Mouse (Mus musculus) bone marrow macrophage, adult 2 months (primary cell): ENCODE measurements around the gene Ltbp2. TPM values are rescaled to one million over a fixed set of nuclear protein-coding genes. Genes with fewer than 3 reads are reported as not detected.

Source experiments
- H3K27ac ChIP-seq: 2 replicates; pipeline ENCODE4 v1.5.1; 2012; ENCODE audit warnings: low read depth, low read length; ENCODE audit not compliant: insufficient read depth
- H3K4me1 ChIP-seq: 2 replicates; pipeline ENCODE4 v1.6.1; 2012; ENCODE audit warnings: low read length; ENCODE audit not compliant: control insufficient read depth, insufficient read depth
- H3K4me3 ChIP-seq: 2 replicates; pipeline ENCODE4 v1.5.1; 2012; ENCODE audit warnings: mild to moderate bottlenecking, low read length, moderate library complexity; ENCODE audit not compliant: insufficient read depth
- CTCF ChIP-seq: IDR thresholded peaks from 2 replicates; pipeline ENCODE4 v1.5.1; 2012; ENCODE audit warnings: low read depth, mild to moderate bottlenecking, low read length, moderate library complexity
- POLR2A ChIP-seq: IDR thresholded peaks from 2 replicates; pipeline ENCODE4 v1.6.1; 2012; ENCODE audit warnings: mild to moderate bottlenecking, low read depth, low read length, borderline replicate concordance
- polyA plus RNA-seq: library from polyadenylated mRNA; stranded (reverse); fragments of >200 nt; gene quantifications from 2 replicates; pipeline ENCODE4 v1.2.4, GENCODE M21; 2012; ENCODE audit not compliant: missing spikeins, insufficient read depth, insufficient read length

Ltbp2 gene
- polyA plus RNA-seq, 1 experiment, result 1.1 TPM

DNA sequence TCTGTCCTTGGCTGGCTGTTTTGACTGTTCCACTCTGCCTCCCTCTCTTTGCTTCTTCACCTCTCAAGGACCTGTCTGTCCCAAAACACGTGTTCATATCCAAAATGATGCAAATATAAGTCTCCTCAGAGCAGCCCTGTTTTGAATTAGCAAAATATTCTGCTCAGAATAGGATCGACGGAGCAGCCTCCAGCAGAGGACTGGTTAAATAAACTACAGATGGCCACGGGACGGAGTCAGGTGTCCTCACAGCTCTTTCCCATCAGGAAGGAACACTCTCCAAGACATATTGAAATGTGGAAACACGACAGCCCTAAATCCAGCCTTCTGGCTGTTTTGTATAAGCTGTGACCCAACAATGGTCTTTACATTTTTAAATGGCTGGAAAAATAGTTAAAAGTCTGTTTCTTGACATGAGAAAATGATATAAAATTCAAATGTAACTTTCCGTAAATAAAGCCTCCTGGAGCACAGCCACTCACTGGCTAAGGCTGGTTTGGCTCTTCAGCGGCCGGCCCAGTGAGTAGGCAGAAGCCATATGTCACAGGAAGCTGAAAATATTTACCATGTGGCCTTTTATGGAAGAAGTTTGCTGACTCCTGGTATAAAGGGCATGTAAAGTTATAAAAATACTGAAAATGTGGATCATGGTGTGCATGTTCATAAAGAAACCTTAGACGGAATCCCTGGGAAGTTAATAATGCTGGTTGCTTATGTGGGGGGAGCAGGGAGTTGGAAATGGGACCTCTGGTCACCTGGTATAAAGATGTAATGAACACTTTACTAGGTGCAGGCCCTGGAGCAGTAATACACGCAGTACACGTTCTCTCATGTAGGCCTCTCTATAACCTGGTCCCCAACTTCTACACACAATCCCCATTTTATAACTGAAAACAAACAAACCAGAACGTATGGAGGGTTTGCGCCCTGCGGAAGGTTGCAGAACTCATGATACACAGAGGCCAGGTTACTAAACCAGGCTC, 34.9 kb downstream of the Ltbp2 start:
- Histone ChIP-seq H3K4me3 (no peak overlapping the region), H3K27ac (no peak overlapping the region)
- TF ChIP-seq CTCF (no peak), POLR2A (no peak)

DNA sequence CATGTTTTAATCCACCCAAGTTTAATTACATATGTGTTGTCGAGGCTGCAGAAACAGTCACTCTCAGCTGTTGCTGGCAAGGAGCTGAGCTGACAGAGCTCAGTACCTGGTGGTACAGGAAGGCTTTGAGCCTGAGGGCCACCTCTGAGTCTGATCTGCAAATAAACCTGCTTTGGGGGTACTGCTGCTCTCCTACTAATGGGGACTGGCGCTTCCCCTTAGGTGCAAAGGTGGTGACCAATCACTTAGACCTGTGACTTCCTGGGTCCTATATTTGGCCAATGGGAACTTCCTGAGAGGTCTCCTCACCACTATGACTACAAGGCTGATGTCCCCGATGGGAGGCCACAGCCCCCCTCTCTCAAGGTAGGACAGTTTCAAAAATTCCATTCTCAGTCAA, 35.6 kb downstream of the Ltbp2 start:
- Histone ChIP-seq H3K4me1 (peaks cover 20% of the 10 kb centered on the region), H3K4me3 (no peak overlapping the region), H3K27ac (no peak overlapping the region)
- no peak for TF ChIP-seq CTCF
- TF ChIP-seq POLR2A, result no peak

More for the DNA sequence above, 34.9 kb downstream of the Ltbp2 start:
- H3K4me1 ChIP-seq, result peaks cover 26% of the 10 kb centered on the region

DNA sequence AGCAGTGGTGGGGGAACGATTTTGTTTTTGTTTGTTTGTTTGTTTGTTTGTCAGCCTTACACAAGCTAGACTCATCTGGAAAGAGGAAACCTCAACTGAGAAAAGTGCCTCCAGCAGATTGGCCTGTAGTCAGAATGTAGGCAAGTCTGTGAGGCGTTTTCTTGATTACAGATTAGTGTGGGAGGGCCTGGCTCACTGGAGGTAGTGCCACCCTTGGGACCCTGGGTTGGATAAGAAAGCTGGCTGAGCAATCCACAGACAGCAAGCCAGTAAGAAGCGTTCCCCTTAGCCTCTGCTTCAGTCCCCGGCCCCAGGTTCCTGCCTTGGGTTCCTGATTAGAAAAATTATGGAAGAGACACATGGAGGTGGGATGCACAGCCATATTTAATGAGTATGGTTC, 36.4 kb downstream of the Ltbp2 start:
- Histone ChIP-seq H3K4me1 (peaks cover 12% of the 10 kb centered on the region), H3K4me3 (no peak overlapping the region), H3K27ac (no peak overlapping the region)
- TF ChIP-seq POLR2A (no peak), CTCF (no peak)

DNA sequence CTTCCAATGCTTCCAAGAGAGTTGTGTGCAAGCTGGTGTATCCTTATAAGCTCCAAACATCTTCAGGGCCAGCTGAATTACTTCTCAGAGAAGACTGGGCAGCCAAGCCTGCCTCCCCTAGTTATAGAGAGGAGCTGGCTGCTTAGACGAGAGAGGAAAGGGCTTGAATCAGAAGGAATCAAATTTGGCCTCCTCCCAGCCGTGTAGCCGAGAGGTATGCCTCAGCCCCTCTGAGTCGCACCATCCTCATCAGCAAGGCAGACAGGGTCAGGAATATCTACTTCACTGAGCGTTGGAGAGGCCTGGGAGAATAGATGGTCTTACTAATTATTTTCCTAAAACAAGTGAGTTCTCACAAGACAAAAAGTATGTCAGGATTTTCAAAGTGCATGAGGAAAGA, 40.7 kb downstream of the Ltbp2 start:
- H3K4me1 ChIP-seq, result peaks cover 5% of the 10 kb centered on the region
- H3K4me3 ChIP-seq, result no peak overlapping the region
- TF ChIP-seq CTCF, result no peak
- no peak for TF ChIP-seq POLR2A
- H3K27ac ChIP-seq, result no peak overlapping the region

DNA sequence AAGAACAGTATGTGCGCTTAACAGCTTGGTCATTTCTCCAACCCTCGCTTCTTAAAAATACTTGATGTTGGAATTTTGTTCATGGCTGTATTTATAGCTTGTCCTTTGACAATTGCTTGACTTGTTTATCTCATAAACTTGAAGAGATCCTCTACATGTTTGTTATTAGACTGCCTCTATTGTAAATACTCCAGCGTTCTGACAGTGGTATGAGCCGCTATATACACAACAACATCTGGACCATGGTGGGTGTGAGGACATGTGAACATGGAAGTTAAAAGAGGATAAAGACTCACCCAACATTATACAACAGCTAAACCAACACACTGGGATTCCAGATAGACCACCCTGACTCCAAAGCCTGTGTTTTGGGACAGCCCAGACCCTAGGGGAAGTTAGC, 41.6 kb downstream of the Ltbp2 start:
- TF ChIP-seq POLR2A (no peak), CTCF (no peak)
- Histone ChIP-seq H3K27ac (no peak overlapping the region), H3K4me1 (peaks cover 4% of the 10 kb centered on the region), H3K4me3 (no peak overlapping the region)

DNA sequence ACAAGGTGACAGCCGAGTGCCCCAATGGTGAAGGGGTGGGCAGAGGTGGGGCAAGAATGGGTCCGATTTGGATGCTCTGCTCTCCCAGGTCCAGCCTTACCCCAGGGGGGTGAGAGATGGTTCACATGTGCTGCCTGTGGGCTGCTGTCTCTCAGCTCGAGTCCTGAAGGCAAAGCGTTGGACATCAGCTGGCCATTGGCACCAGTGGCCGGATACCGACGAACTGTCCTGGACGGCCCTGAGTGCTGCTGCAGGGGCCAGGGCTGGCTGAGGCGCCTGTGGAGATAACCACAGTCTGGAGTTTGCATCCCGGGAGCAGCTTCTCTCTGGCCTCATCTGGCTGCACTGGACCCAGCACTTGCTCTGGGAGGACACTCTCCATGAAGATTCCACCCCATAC, 44.7 kb downstream of the Ltbp2 start:
- no peak overlapping the region for H3K4me3 ChIP-seq
- H3K27ac ChIP-seq, result no peak overlapping the region
- no peaks in the 10 kb centered on the region for H3K4me1 ChIP-seq
- no peak for TF ChIP-seq POLR2A
- no peak for TF ChIP-seq CTCF

DNA sequence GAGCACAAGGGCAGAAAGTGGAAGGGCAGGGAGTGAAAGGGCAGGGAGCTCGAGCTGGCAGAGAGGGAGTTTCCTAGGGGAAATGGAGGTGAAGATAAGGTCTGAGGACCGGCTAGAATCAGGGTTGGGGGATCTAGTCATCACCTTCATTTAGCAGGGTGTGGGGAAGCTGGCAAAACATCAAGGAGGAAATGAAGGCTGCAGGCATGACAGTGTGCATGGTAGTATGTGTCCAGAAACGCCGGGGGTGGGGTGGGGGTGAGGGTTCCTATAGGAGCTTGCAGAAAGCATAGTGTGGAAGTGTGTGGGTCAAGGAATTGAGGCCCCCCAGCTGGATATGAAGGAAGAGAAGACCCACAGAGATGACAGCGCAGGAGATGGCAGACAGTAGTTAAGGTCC, 45.2 kb downstream of the Ltbp2 start:
- Histone ChIP-seq H3K4me3 (no peak overlapping the region), H3K4me1 (no peaks in the 10 kb centered on the region), H3K27ac (no peak overlapping the region)
- no peak for TF ChIP-seq CTCF
- TF ChIP-seq POLR2A, result no peak

DNA sequence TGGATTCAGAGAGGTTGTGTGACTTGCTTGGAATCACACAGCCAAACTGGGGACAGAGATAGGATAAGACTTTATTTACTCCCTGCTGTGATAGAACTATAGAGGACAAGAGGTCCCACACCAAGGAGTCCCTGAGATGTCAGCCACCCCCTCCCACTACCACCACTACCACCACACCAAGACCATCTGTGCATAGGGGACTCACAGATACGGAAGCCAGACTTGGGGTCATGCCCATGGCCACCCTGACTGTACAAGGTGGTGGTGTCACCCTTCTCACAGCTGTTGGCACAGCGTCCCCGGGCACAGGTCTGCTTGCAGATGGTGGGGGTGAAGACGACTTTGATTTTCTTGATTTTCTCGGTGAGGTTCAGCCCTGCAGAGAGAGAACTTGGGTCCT, 45.9 kb downstream of the Ltbp2 start:
- Histone ChIP-seq H3K4me3 (no peak overlapping the region), H3K4me1 (no peaks in the 10 kb centered on the region), H3K27ac (no peak overlapping the region)
- no peak for TF ChIP-seq CTCF

DNA sequence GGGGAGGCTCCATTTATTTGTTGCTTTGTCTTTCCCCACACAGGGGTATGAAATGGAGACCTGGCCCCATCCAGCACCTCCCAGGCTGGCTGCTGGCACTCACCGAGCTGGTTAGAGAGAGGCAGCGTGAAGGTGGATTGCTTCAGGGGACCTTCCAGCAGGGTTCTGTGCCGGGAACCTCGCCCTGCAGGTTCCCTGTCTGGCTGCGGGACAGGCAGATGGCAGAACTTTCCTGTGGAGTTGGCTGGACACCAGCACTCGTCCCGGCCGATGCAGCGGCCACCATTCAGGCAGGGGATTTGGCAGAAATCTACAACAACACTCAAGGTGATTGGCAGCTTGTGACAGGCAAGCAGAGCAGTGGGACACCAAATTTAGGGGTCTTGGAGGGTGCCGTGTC, 46.4 kb downstream of the Ltbp2 start:
- H3K4me1 ChIP-seq, result no peaks in the 10 kb centered on the region
- no peak for TF ChIP-seq CTCF
- TF ChIP-seq POLR2A, result no peak
- H3K27ac ChIP-seq, result no peak overlapping the region
- H3K4me3 ChIP-seq, result no peak overlapping the region

DNA sequence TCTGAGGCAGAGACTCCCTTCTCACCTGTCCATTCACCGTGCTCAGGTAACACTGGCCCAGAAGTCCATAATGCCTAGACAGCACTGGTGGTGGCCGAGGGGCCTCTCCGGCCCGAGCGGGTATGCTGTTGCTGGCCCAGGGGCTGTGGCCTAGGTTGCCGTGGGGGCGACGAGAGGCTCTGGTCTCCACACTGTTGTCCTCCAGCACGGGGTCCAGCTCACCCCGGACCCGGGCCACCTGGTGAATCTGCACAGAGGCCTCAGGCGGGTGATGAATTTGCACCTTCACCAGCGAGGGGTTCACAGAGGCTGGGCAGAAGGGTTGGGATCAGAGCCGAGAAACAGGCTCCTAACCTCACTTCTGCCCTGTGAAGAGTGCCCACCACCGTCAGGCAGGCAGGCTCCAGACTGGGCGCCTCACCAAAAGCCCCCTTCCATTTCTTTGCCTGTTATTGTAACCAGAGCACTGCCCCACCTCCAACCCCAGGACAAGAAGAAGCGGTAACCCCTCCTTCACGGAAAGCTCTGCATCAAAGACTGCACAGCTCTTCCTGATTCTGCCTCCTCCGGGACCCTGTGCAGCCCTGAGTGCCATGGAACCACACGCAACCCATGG, 47.1 kb downstream of the Ltbp2 start:
- no peaks in the 10 kb centered on the region for H3K4me1 ChIP-seq
- no peak overlapping the region for H3K27ac ChIP-seq
- TF ChIP-seq POLR2A (no peak), CTCF (no peak)
- H3K4me3 ChIP-seq, result no peak overlapping the region
